Mouse (Mus musculus) lung, embryonic 16.5 days (tissue): Measurements from ENCODE around the gene Rpl13a. TPM values are rescaled to one million over a fixed set of nuclear protein-coding genes. Genes with fewer than 3 reads are reported as not detected.

Experiments used
- ATAC-seq: fragments of 200-750 bp; cut with Nextera tagmentation; 2 replicates; pipeline ENCODE4 v1.8.0; 2017; ENCODE audit warnings: low read depth, mild to moderate bottlenecking, moderate library complexity
- H3K27ac ChIP-seq: fragments of 300-500 bp; sonication (generic); 2 replicates; pipeline ENCODE4 v1.5.1; 2014; ENCODE audit warnings: mild to moderate bottlenecking, control low read depth, low read length
- H3K27me3 ChIP-seq: fragments of 300-500 bp; sonication (generic); 2 replicates; pipeline ENCODE4 v1.6.1; 2014; ENCODE audit warnings: low read depth, low read length, mixed read lengths; ENCODE audit not compliant: control insufficient read depth, insufficient read depth
- H3K36me3 ChIP-seq: fragments of 300-500 bp; sonication (generic); 2 replicates; pipeline ENCODE4 v1.6.1; 2014; ENCODE audit warnings: low read length; ENCODE audit not compliant: control insufficient read depth, insufficient read depth
- H3K4me1 ChIP-seq: fragments of 300-500 bp; sonication (generic); replicated peaks from 2 replicates; pipeline ENCODE4 v1.6.1; 2014; ENCODE audit warnings: low read length, mixed read lengths; ENCODE audit not compliant: control insufficient read depth, insufficient read depth
- H3K4me2 ChIP-seq: fragments of 300-500 bp; sonication (generic); 2 replicates; pipeline ENCODE4 v1.6.1; 2014; ENCODE audit warnings: low read depth, low read length, control low read depth
- H3K4me3 ChIP-seq: fragments of 300-500 bp; sonication (generic); 2 replicates; pipeline ENCODE4 v1.5.1; 2014; ENCODE audit warnings: mild to moderate bottlenecking, low read length, control low read depth
- H3K9ac ChIP-seq: fragments of 300-500 bp; sonication (generic); 2 replicates; pipeline ENCODE4 v1.6.1; 2014; ENCODE audit warnings: low read length, control low read depth
- H3K9me3 ChIP-seq: fragments of 300-500 bp; sonication (generic); 2 replicates; pipeline ENCODE4 v1.6.1; 2016; ENCODE audit warnings: low read length; ENCODE audit not compliant: control insufficient read depth
- WGBS: fragments of 180-500 bp; shearing (Covaris S2); extraction: QIAGEN DNeasy Blood & Tissue Kit; methylation state at CpG from one replicate; pipeline ENCODE4 v1.1.7; 2014; 5-methylcytosine and 5-hydroxymethylcytosine counted together
- polyA plus RNA-seq: library from polyadenylated mRNA; unstranded; fragments of >200 nt; fragmentation: Nextera tagmentation; extraction: Ambion mirVana; gene quantifications from 2 replicates; pipeline ENCODE4 v1.2.1, GENCODE M21; 2015

Rpl13a gene
- polyA plus RNA-seq, 1 experiment from 2014 or later: 1,289 TPM

- Histone ChIP-seq H3K36me3 (peaks cover 5% of the 10 kb centered on the region; the same call in 1 of the 2 replicates), H3K27me3 (no peaks in the 10 kb centered on the region), H3K9me3 (no peaks in the 10 kb centered on the region), H3K4me1 (no peaks in the 10 kb centered on the region), H3K9ac (no peak overlapping the region), H3K4me3 (no peak overlapping the region), H3K4me2 (no peak overlapping the region), H3K27ac (no peak overlapping the region)
- 85% methylated on average over 5 of the region's 5 CpGs for WGBS
- ATAC-seq: no peak
These were observed 13.4 kb upstream of the Rpl13a start for GRCm38 (mm10) chr7:45141914-45142313.

GRCm38 (mm10) chr7:45141319-45141718, 12.8 kb upstream of the Rpl13a start:
- H3K27ac ChIP-seq: no peak overlapping the region
- ATAC-seq: no peak

GRCm38 (mm10) chr7:45139904-45140723, 11.6 kb upstream of the Rpl13a start:
- WGBS: 67% methylated on average over 8 of the region's 8 CpGs
- Histone ChIP-seq H3K27me3 (no peaks in the 10 kb centered on the region), H3K9me3 (no peaks in the 10 kb centered on the region), H3K4me3 (no peak overlapping the region), H3K4me2 (no peak overlapping the region), H3K27ac (no peak overlapping the region), H3K36me3 (peaks cover 3% of the 10 kb centered on the region; the same call in 1 of the 2 replicates), H3K4me1 (no peaks in the 10 kb centered on the region; the same call in 1 of the 2 replicates), H3K9ac (no peak overlapping the region)
- no peak for ATAC-seq

More at GRCm38 (mm10) chr7:45141319-45141718, 12.8 kb upstream of the Rpl13a start:
- Histone ChIP-seq H3K27me3 (no peaks in the 10 kb centered on the region), H3K9ac (no peak overlapping the region), H3K4me1 (no peaks in the 10 kb centered on the region), H3K4me3 (no peak overlapping the region), H3K9me3 (no peaks in the 10 kb centered on the region), H3K36me3 (peaks cover 5% of the 10 kb centered on the region; the same call in 1 of the 2 replicates), H3K4me2 (no peak overlapping the region)
- 86% methylated on average over 3 of the region's 3 CpGs for WGBS

GRCm38 (mm10) chr7:45138403-45138802, 9.8 kb upstream of the Rpl13a start:
- WGBS: 79% methylated on average over 1 of the region's 1 CpGs
- H3K9ac ChIP-seq: no peak overlapping the region
- no peak overlapping the region for H3K4me3 ChIP-seq
- H3K9me3 ChIP-seq: no peaks in the 10 kb centered on the region
- H3K27me3 ChIP-seq: no peaks in the 10 kb centered on the region
- H3K4me1 ChIP-seq: no peaks in the 10 kb centered on the region; the same call in 1 of the 2 replicates
- no peak overlapping the region for H3K27ac ChIP-seq
- ATAC-seq: no peak
- H3K4me2 ChIP-seq: no peak overlapping the region
- peaks cover 3% of the 10 kb centered on the region; the same call in 1 of the 2 replicates for H3K36me3 ChIP-seq

- Histone ChIP-seq H3K27me3 (no peaks in the 10 kb centered on the region), H3K27ac (no peak overlapping the region), H3K4me3 (no peak overlapping the region), H3K9ac (no peak overlapping the region), H3K36me3 (peaks cover 2% of the 10 kb centered on the region; the same call in 1 of the 2 replicates), H3K9me3 (no peaks in the 10 kb centered on the region), H3K4me1 (no peaks in the 10 kb centered on the region; the same call in 1 of the 2 replicates), H3K4me2 (no peak overlapping the region)
- no peak for ATAC-seq
- 67% methylated on average over 12 of the region's 12 CpGs for WGBS
These were observed 8.8 kb upstream of the Rpl13a start for GRCm38 (mm10) chr7:45137171-45138006.

GRCm38 (mm10) chr7:45135993-45136567, 7.5 kb upstream of the Rpl13a start, which contains the start of the genes Gm45713 and Flt3l:
Gm45713 (minus strand) TSS chr7:45136231.
Flt3l (minus strand) TSS chr7:45136432.
- WGBS: 2% methylated on average over 29 of the region's 29 CpGs
- no peaks in the 10 kb centered on the region for H3K27me3 ChIP-seq
- H3K9me3 ChIP-seq: no peaks in the 10 kb centered on the region
- no peaks in the 10 kb centered on the region; the same call in 1 of the 2 replicates for H3K4me1 ChIP-seq
- no peak within 1 kb of the TSS for H3K27ac ChIP-seq
- peak; percentile 88 for ATAC-seq
- H3K9ac ChIP-seq: peak within 1 kb of the TSS; percentile 83
- no peaks in the 10 kb centered on the region for H3K36me3 ChIP-seq
- H3K4me3 ChIP-seq: peak within 1 kb of the TSS; percentile 72
- H3K4me2 ChIP-seq: peak within 1 kb of the TSS; percentile 88

GRCm38 (mm10) chr7:45135370-45135769, 6.8 kb upstream of the Rpl13a start:
- H3K9ac ChIP-seq: peak overlapping the region; percentile 83; the same call in 1 of the 2 replicates

GRCm38 (mm10) chr7:45134544-45135026, 6.0 kb upstream of the Rpl13a start:
- 8% methylated on average over 12 of the region's 12 CpGs for WGBS
- Histone ChIP-seq H3K4me1 (peaks cover 5% of the 10 kb centered on the region), H3K27me3 (no peaks in the 10 kb centered on the region), H3K27ac (no peak overlapping the region), H3K9ac (no peak overlapping the region), H3K9me3 (no peaks in the 10 kb centered on the region), H3K4me3 (no peak overlapping the region), H3K4me2 (no peak overlapping the region), H3K36me3 (no peaks in the 10 kb centered on the region)
- 0 out of 2 replicates have a peak, but pooled peaks have one; percentile 16 for ATAC-seq

More at GRCm38 (mm10) chr7:45135370-45135769, 6.8 kb upstream of the Rpl13a start:
- 70% methylated on average over 3 of the region's 3 CpGs for WGBS
- Histone ChIP-seq H3K4me1 (no peaks in the 10 kb centered on the region; the same call in 1 of the 2 replicates), H3K27me3 (no peaks in the 10 kb centered on the region), H3K27ac (no peak overlapping the region), H3K4me3 (peak overlapping the region; percentile 72), H3K36me3 (no peaks in the 10 kb centered on the region), H3K4me2 (peak overlapping the region; percentile 88), H3K9me3 (no peaks in the 10 kb centered on the region)
- ATAC-seq: no peak
